Mouse (Mus musculus) neutrophil, adult 5-6 weeks (primary cell): ENCODE measurements around the gene Klhdc8b. TPM values are rescaled to one million over a fixed set of nuclear protein-coding genes. Genes with fewer than 3 reads are reported as not detected.
A peak's percentile ranks its signal among the peaks of the same experiment; 100 is the strongest.

Source experiments
- ATAC-seq: fragments of 151-379, 151-347 bp; 2 replicates; pipeline ENCODE4 v1.8.0; 2017; ENCODE audit warnings: mild to moderate bottlenecking, moderate TSS enrichment; ENCODE audit not compliant: insufficient number of reproducible peaks, poor library complexity, low FRiP score, severe bottlenecking; ENCODE audit errors: extremely low read depth
- total RNA-seq: library from RNA; stranded (forward); fragments of 200-1000 nt; gene quantifications from 2 replicates; pipeline ENCODE4 v1.2.3, GENCODE M21; 2017

Klhdc8b gene
- total RNA-seq, 1 experiment from 2014 or later, result 5.7 TPM

- ATAC-seq, result no peak
These were observed 22.6 kb upstream of the Klhdc8b start for GRCm38 (mm10) chr9:108484021-108484420.

DNA sequence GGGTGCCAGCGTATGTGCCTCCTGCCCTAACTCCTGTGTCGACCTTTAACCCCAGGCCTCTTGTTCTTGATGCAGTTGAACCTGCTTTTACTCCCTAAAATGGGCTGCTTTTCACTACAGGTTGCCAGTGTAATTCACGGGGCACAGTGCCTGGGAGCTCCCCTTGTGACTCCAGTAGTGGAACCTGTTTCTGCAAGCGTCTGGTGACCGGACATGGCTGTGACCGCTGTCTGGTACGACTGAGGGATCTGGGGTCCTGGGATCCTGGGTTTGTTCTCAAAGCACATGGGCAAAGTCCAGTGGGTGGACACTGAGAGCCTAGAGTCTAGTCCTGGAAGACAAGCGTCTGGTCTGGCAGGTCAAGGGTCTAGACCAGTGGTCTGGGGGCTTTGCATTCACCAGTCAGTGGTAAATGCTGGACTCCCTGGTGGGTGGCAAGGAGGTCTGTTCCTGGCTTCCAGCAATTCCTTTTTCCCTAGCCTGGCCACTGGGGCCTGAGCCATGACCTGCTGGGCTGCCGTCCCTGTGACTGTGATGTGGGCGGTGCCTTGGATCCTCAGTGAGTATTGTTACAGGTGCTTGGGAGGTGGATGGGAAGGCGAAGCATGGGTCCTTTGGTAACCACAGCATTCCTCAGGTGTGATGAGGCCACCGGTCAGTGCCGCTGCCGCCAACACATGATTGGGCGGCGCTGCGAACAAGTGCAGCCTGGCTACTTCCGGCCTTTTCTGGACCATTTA lies 21.8 kb upstream of the Klhdc8b start:
- ATAC-seq, result no peak

DNA sequence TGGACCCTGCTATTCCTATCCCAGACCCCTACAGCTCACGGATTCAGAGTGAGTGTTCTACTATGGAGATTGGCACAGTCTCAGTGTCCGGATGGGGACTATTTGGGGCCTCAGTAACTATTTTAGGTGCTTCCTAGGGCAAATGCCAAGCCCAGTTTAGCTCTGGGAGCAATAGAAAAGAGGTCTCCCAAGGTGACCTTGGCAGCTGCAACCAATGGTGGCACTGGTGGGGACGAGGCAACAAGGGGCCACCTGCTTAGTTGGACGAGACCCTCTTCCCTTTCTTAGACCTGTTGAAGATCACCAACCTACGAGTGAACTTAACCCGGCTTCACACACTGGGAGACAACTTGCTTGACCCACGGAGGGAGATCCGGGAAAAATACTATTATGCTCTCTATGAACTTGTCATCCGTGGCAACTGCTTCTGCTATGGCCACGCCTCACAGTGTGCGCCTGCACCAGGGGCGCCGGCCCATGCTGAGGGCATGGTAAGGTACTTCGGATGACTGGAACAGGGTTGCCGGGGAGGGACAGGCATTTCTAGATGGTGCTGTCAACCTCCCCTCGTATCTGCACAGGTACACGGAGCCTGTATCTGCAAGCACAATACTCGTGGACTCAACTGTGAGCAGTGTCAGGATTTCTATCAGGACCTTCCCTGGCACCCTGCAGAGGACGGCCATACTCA lies 20.3 kb upstream of the Klhdc8b start:
- ATAC-seq, result no peak

GRCm38 (mm10) chr9:108480813-108481519 lies 19.6 kb upstream of the Klhdc8b start:
- ATAC-seq, result no peak

DNA sequence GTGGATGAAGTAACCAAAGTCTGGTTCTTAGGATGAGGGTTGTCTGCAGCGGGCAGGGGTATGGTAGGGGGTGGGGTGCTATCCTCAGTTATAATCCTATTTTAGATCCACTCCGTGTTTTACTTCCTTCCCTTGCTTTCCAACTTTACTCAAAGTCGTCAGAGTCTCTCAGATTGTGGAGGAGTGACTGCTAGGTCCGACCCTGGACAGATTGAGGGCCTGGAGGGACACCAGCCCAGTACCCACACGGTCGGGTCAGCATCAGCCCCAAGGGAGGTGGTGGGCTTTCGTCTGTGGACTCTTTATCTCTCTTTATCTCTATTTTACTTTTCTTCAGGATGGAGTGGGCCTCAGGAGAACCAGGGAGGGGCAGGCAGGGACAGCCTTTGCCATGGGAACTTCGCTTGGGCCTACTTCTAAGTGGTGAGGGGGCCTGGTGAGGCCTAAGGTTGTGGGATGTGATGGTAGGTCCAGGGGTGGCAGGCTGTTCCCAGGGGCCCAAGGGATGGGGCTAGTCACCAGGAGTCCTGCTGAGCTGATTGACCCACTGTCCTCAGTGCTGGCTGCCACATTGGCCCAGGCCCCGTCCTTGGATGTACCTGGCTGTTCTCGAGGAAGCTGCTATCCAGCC lies 18.5 kb upstream of the Klhdc8b start, which contains the start of gene Lamb2:
Gene Lamb2, plus strand, starts transcription at position 16 of the 631 bp plus-strand sequence.
- ATAC-seq, result no peak

- ATAC-seq, result no peak
These were observed 17.9 kb upstream of the Klhdc8b start for GRCm38 (mm10) chr9:108479241-108479640.

- no peak for ATAC-seq
These were observed 17.3 kb upstream of the Klhdc8b start for GRCm38 (mm10) chr9:108478638-108479156.

- ATAC-seq, result no peak
These were observed 13.1 kb upstream of the Klhdc8b start for GRCm38 (mm10) chr9:108474528-108474927.

- no peak for ATAC-seq
These were observed 8.5 kb upstream of the Klhdc8b start for GRCm38 (mm10) chr9:108469845-108470244.

DNA sequence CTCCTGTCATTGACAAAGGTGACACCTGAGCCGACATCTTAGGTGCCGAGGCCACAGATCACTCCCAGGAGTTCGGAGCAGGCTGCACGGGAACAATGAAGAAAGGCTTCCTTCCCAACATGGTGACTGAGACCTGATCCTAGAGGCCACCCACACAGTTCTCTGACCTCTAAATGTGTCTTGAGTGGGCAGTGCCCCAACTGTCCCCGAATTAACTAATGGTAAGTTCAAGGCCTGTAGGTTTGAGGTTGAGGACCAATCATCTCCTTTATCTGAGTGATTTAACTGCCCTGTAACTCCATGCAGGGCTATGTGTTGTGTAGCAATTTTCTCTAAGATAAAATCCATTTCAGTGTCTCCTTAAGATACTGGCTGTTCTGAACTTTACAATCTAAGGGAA lies 8.0 kb upstream of the Klhdc8b start:
- ATAC-seq, result no peak

- ATAC-seq, result no peak
These were observed 4.8 kb upstream of the Klhdc8b start for GRCm38 (mm10) chr9:108466219-108466618.

DNA sequence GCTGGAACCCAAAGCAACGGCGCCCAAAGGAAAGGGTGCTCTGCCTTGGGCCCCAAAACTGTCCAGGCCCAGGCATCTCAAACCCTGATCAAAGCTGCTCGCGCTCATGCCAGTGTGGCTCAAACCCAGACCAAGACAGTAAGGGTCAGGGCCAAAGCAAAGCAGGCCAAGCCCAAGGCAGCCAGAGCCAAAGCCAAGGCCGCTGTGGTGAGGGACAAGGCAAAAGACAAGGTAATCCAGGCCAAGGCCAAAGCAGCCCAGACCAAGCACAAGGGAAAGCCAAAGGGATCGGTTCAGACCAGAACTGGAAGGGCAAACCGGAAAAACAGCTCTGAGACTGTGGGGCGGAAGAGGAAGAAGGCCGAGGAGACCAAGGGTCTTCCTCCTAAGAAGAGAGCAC lies 2.3 kb upstream of the Klhdc8b start:
- ATAC-seq, result no peak

DNA sequence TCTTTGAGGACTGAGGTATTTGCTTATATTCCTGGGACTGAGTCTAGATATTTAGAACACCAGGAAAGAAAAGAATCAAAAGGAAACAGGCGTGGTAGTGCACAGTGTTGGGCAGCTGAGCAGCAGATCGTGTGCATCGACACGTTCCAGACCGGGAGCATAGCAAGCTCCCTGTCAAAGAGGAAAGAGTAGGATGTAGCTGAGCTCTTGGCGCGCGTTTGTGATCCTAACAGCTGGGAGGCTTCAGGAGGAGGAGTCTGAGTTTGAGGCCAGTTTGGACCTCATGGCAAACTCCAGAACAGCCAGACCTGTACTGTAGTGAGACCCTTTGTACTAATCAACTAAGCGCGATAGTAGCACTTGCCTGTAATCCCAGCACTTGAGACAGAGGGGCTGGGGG lies 811 bp upstream of the Klhdc8b start:
- no peak for ATAC-seq

GRCm38 (mm10) chr9:108461675-108462074 lies 294 bp upstream of the Klhdc8b start:
- no peak for ATAC-seq

DNA sequence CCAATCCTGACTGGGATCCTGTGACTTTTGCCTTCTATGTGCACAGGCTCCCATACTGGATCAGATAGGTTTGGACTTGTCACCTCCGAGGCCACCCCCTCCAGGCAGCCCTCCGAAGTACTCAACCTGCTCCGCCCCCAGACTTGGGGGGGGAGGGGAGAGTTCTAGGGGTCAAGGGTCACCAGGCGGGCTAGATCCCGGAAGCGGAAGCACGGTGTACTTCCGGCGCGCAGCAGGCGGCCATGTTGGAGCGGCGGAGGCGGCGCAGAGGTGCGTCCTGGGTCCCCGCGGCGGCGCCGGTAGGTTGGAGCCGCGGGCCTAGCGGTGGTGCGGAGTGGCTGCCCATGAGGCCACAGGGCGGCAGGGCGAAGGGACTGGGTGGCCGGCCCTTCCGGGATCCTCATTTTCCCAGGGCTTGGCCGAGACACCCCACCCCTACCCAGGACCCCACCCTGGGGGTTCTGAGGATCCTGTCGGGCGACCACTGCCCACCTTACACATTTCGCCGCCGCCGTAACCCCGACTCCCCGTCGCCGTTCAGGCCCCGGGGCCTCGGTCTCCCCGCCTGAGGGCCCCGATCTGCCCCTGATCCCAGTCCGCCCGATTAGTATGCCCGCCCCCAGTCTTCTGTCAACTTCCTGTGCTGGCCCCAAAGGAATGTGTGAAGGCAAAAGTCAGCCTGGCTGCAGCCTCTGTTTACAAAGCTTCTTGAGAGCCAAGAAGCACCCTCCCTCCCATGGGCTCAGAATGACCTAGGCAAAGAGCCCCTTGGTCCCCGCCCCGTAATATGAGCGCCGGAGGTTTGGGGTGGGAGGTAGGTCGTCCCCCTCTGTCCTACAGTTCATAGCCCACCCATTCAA lies 832 bp downstream of the Klhdc8b start, which contains the start of gene Ccdc71:
Gene Ccdc71, plus strand, starts transcription at position 209 of the 860 bp plus-strand sequence.
- ATAC-seq, result peak; percentile 77

- ATAC-seq, result no peak; the same call in 1 of the 2 replicates
These were observed 1.5 kb downstream of the Klhdc8b start for GRCm38 (mm10) chr9:108459939-108460318.

- ATAC-seq, result no peak
These were observed 4.4 kb downstream of the Klhdc8b start for GRCm38 (mm10) chr9:108456953-108457352.
